Mouse (Mus musculus) intestine, embryonic 15.5 days (tissue): ENCODE measurements around the gene Slco4a1. TPM values are rescaled to one million over a fixed set of nuclear protein-coding genes. Genes with fewer than 3 reads are reported as not detected.

Experiments used
- ATAC-seq: fragments of 200-750 bp; cut with Nextera tagmentation; 2 replicates; pipeline ENCODE4 v1.8.0; 2017; ENCODE audit warnings: moderate TSS enrichment, moderate library complexity
- H3K27ac ChIP-seq: fragments of 300-500 bp; sonication (generic); 2 replicates; pipeline ENCODE4 v1.5.1; 2015; ENCODE audit warnings: mild to moderate bottlenecking, inconsistent platforms
- H3K27me3 ChIP-seq: fragments of 300-500 bp; sonication (generic); replicated peaks from 2 replicates; pipeline ENCODE4 v1.6.1; 2015; ENCODE audit warnings: inconsistent platforms
- H3K36me3 ChIP-seq: fragments of 300-500 bp; sonication (generic); 2 replicates; pipeline ENCODE4 v1.6.1; 2015; ENCODE audit warnings: inconsistent platforms
- H3K4me1 ChIP-seq: fragments of 300-500 bp; sonication (generic); replicated peaks from 2 replicates; pipeline ENCODE4 v1.6.1; 2015; ENCODE audit warnings: inconsistent platforms
- H3K4me2 ChIP-seq: fragments of 300-500 bp; sonication (generic); replicated peaks from 2 replicates; pipeline ENCODE4 v1.6.1; 2015; ENCODE audit warnings: mild to moderate bottlenecking, inconsistent platforms
- H3K4me3 ChIP-seq: fragments of 300-500 bp; sonication (generic); replicated peaks from 2 replicates; pipeline ENCODE4 v1.5.1; 2015; ENCODE audit warnings: inconsistent platforms
- H3K9ac ChIP-seq: fragments of 300-500 bp; sonication (generic); 2 replicates; pipeline ENCODE4 v1.6.1; 2015; ENCODE audit warnings: inconsistent platforms
- H3K9me3 ChIP-seq: fragments of 300-500 bp; sonication (generic); 2 replicates; pipeline ENCODE4 v1.6.1; 2016; ENCODE audit warnings: inconsistent platforms
- WGBS: fragments of 180-500 bp; shearing (Covaris S2); methylation state at CpG from one replicate; pipeline ENCODE4 v1.1.7; 2015; 5-methylcytosine and 5-hydroxymethylcytosine counted together
- polyA plus RNA-seq: library from polyadenylated mRNA; unstranded; fragments of >200 nt; fragmentation: Nextera tagmentation; extraction: Ambion mirVana; gene quantifications from 2 replicates; pipeline ENCODE4 v1.2.1, GENCODE M21; 2015

Slco4a1 gene
- polyA plus RNA-seq, 1 experiment from 2014 or later, result 2.3 TPM

- no peak overlapping the region for H3K4me3 ChIP-seq
- peaks cover 31% of the 10 kb centered on the region for H3K4me1 ChIP-seq
Observed at GRCm38 (mm10) chr2:180513835-180514234, 57.8 kb downstream of the Slco4a1 start.

GRCm38 (mm10) chr2:180521437-180522221, 65.6 kb downstream of the Slco4a1 start:
- WGBS, result 85% methylated on average over 5 of the region's 5 CpGs
- ATAC-seq, result no peak

More at GRCm38 (mm10) chr2:180513835-180514234, 57.8 kb downstream of the Slco4a1 start:
- Histone ChIP-seq H3K4me2 (no peak overlapping the region), H3K27me3 (no peaks in the 10 kb centered on the region), H3K27ac (no peak overlapping the region), H3K9me3 (no peaks in the 10 kb centered on the region), H3K9ac (no peak overlapping the region), H3K36me3 (no peaks in the 10 kb centered on the region)
- 54% methylated on average over 4 of the region's 4 CpGs for WGBS
- ATAC-seq, result no peak

GRCm38 (mm10) chr2:180522825-180523224, 66.8 kb downstream of the Slco4a1 start:
- no peak overlapping the region for H3K4me3 ChIP-seq
- no peaks in the 10 kb centered on the region for H3K9me3 ChIP-seq
- H3K36me3 ChIP-seq, result no peaks in the 10 kb centered on the region
- no peak for ATAC-seq
- no peak overlapping the region for H3K4me2 ChIP-seq
- no peak overlapping the region for H3K9ac ChIP-seq
- H3K4me1 ChIP-seq, result no peaks in the 10 kb centered on the region
- WGBS, result 70% methylated on average over 4 of the region's 4 CpGs
- H3K27ac ChIP-seq, result no peak overlapping the region
- 0 out of 2 replicates have a peak, but pooled peaks cover 2% of the 10 kb centered on the region for H3K27me3 ChIP-seq

More at GRCm38 (mm10) chr2:180521437-180522221, 65.6 kb downstream of the Slco4a1 start:
- Histone ChIP-seq H3K27me3 (no peaks in the 10 kb centered on the region), H3K4me2 (no peak overlapping the region), H3K36me3 (no peaks in the 10 kb centered on the region), H3K27ac (no peak overlapping the region), H3K4me3 (no peak overlapping the region), H3K9ac (no peak overlapping the region), H3K9me3 (no peaks in the 10 kb centered on the region), H3K4me1 (no peaks in the 10 kb centered on the region)

Other genes starting within 250 kb of the Slco4a1 start
- 30.9 and 37.8 TPM in 2 replicates for gene Lama5, start 230.4 kb upstream of the Slco4a1 start, polyA plus RNA-seq
- gene Rps21, start 198.9 kb upstream of the Slco4a1 start, polyA plus RNA-seq, result 577 and 672 TPM in 2 replicates
- 11.4 and 12.7 TPM in 2 replicates for gene Cables2, start 182.7 kb upstream of the Slco4a1 start, polyA plus RNA-seq
- 2.8 and 3.8 TPM in 2 replicates for gene Rbbp8nl, start 166.4 kb upstream of the Slco4a1 start, polyA plus RNA-seq
- 8.6 and 8.8 TPM in 2 replicates for gene Gata5, start 121.5 kb upstream of the Slco4a1 start, polyA plus RNA-seq
- 2.4 and 2.8 TPM in 2 replicates for gene Ntsr1, start 43.7 kb downstream of the Slco4a1 start, polyA plus RNA-seq
- 20.7 and 22.3 TPM in 2 replicates for gene Mrgbp, start 125.1 kb downstream of the Slco4a1 start, polyA plus RNA-seq
- 42.1 and 44.2 TPM in 2 replicates for gene Ogfr, start 133.0 kb downstream of the Slco4a1 start, polyA plus RNA-seq
- gene Col9a3, start 141.5 kb downstream of the Slco4a1 start, polyA plus RNA-seq, result 5.5 and 6.7 TPM in 2 replicates
- 0.13 TPM in 1 of 2 replicates, not detected in the other for gene Tcfl5, start 186.5 kb downstream of the Slco4a1 start, polyA plus RNA-seq